Mouse (Mus musculus) CD4-positive, CD25-positive, alpha-beta regulatory T cell, adult 4 months (primary cell): ENCODE results near the gene Tbc1d25. TPM values are rescaled to one million over a fixed set of nuclear protein-coding genes. Genes with fewer than 3 reads are reported as not detected.

Experiments
- ATAC-seq: one replicate; pipeline ENCODE4 v1.8.0; 2017
- polyA plus RNA-seq, 2 experiments: library from polyadenylated mRNA; unstranded; fragments of 100-300 nt; shearing (Covaris generic); gene quantifications; one replicate each; pipeline ENCODE4 v1.2.1; 2017

Gene Tbc1d25
- polyA plus RNA-seq, 2 experiments from 2014 or later, result 3.2 to 4.2 TPM

DNA sequence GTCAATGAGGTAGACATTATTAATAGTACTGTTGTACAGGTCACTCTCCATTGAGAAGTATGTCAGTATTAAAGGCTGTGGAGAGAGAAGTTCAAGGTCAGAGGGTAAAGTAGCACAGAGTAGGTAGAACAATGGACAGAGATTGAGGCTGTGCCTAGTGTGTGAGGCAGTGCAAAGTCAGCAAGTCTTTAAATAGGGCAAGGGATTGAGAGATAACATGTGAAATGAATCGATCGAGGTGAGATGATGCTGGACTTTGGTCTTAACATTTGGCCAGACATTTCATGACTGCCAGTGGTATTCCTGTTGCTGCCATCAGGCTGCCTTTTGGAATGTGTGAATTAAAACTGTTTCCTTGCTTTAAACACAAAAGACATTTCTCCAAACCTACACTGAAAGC, 2.9 kb upstream of the Tbc1d25 start:
- no peak for ATAC-seq

DNA sequence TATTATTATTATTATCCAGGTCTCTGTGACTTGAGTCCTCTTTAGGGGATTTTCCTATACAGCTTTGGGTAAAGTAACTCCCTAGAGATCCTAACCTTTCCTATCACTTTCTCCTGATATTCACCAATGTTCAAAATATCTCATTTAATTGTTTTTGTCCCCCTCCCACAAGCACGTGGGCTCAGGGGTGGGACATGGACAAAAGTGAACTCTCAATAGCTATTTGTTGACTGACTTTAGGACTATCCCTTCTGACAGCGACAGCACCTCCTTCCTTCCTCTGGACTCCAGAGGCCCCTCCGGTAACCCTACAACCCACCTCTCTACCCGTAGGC, 845 bp downstream of the Tbc1d25 start:
- no peak for ATAC-seq

DNA sequence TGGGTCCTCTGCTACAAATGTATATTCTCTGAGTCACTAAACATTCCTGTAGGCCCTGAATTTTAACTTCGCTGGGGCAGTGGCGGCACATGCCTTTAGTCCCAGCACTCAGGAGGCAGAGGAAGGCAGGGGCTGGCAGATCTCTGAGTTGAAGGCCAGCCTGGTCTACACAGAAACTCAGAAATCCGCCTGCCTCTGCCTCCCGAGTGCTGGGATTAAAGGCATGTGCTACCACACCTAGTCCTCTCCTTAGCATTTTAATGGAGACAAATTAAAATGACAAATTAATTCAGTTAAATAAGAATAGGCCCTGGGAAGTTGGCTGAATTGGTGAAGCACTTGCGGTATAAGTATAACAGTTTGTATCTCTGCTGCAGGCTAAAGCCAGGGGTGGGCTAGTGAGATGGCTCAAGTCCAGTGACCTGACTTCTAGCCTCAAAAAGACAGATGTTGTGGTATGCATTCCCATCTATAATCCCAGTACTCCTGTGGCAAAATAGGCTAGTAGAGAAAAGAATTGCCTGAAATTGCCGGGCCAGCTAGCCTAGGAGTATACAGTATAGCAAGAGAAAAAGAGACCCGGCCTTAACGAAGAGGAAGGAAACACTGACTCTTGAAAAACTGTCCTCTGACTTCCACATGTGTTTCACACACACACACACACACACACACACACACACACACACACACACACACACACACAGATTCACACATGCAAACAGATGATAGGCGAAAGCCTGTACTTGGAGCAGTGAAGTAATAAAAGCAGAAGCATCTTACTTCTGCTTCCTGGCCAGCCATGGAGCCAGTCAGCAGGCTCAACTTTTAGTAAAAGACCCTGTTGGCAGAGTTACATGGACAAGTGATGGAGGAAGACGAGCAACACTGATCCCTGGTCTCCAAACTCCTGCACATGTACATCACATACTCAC, 8.0 kb downstream of the Tbc1d25 start:
- no peak for ATAC-seq

DNA sequence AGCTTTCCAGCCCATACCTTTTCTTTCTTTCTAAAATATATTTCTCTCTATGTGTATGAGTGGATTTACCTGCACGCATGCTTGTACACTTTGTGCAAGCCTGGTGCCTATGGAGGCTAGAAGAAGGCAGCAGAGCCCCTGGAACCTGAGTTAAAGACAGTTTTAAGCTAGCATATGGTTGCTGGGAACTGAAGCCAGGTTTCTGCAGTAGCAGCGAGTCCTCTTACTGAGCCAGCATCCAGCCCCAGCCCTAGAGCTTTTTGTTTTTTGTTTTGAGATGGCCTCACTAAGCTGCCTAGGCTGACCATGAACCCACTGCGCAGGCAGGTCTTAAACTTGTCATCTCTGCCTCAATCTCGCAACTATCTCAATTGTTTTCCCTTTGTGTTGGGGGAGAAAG, 11.5 kb downstream of the Tbc1d25 start:
- ATAC-seq, result no peak

DNA sequence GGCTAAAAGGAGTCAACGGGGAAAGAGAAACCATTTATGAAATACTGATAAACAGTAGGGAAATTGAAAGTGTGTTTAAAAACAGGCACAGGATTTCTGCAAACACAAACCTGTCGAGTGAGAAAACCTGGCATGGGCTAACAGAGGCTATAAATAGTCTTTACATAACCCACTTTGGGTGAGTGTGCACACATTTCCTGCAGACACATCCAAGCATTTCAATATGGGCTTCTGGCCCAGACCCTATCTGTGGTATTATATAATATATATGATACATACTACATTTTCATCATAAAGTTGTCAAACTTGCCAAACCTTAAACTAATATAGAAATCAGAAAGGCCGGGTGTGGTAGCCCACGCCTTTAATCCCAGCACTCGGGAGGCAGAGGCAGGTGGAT, 12.9 kb downstream of the Tbc1d25 start:
- ATAC-seq, result no peak

DNA sequence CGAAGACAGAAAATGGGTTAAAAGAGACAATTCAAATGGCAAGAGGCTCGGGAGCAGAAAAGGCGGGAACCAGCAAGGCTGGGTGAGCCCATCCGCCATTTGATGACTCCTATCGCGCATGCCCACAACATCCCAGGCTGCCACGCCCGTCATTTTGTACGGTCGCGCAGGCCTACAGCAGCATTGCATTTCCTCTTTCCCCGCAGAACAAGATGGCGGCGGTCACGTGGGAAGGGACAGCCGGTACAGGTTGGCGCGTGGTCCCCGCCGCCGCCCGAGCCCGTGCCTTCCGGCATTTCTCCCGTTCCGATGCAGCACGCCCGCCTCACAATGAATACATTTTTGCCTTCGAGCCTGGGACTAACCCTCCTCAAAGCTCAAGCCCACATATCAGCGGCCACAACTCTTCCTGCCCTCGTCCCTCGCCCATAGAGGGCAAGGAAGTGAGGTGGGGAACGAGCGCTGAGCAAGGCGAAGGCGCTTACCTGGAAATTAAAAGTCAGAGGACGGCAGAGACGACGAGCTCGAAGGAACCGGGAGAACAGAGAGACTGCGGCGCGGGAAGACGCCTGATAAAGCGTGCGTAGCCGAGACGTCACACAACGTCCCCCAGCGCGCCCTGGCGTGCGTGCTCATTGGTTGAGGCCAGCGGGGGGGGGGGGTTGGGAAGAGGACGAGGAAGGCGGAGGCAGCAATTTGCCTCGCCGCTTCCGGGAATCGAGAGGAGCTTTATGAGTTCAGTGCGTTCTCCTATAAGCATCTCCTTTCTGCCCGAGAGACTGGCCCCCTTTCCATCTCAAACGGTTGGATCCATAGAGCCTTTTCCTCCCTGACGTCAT, 30.6 kb downstream of the Tbc1d25 start, which contains the start of gene Rbm3:
Rbm3 (minus strand) TSS at position 728 of the 839 bp plus-strand sequence.
- peak; percentile 84 for ATAC-seq

DNA sequence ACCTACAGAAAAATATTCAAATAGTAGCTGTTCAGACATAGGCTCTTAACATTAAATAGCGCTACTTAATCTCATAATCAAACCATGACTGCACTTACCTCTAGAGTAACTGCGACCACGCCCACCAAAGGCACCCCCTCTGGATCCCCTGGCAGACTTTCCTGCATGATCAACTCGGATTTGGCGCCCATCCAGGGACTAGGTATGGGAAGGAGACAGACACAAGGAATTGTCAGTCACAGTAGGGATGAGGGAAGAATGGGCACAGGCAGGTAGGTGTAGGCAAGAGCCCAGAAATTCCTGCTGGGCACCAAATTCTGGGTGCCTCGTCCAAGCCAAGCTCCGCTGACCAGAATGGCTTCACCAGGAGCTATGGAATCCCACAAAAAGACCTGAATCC, 32.2 kb downstream of the Tbc1d25 start:
- no peak for ATAC-seq

DNA sequence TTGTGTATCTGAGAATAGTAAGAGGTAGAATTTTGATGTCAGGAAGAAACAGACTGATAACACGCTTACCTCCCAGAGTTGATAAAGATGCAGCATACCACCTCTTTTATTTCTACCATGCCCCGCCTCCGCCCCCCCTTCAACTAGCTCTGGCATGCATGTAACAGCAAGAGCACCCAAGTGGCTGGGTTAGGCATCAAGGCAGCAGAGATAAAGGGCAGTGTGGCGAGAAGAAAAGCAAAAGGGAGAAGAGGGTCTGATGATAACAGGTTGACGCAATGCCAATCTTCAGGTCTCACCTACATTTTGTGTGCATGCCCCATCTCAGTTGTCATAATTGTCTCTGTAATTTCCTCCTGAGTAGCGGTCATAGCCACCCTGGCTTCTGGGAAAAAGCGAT, 33.0 kb downstream of the Tbc1d25 start:
- ATAC-seq, result no peak

DNA sequence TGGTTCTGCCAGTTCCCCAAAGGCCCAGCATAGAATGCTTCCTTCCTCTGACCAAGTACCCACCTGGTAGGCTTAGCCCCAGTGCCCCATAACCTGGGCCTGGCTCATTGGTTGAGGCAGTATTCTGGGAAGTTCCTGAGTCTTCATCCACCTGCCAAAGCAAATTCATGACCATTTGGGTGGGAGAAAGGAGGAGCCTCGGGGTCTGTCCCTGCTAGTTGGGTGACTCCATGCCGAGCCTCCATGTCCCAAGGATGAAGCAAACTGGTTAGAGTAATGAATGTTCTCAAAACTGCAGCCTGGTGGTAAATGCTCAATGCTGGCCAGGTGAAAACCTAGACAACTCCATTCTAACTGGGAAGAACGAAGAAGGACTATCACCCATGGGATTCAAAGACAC, 34.9 kb downstream of the Tbc1d25 start:
- ATAC-seq, result no peak

DNA sequence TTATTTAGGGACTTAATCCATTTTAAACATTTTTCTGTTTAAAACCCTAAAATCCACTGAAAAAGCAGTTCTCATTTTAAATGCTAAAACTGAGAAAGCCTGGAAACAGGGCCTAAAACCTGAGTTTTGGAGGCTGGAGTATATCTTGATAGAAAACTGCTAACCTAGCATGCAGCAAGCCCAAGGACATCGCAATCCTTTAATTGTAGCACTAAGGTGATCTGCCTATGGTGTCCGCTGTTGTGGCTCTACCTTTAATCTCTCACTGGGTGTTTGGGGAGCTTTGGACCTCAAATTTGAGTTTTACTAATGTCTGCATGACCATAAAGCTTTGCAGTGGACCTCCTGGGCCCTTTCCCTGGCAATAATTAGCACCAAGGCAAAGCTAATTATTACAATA, 35.5 kb downstream of the Tbc1d25 start:
- ATAC-seq, result no peak

DNA sequence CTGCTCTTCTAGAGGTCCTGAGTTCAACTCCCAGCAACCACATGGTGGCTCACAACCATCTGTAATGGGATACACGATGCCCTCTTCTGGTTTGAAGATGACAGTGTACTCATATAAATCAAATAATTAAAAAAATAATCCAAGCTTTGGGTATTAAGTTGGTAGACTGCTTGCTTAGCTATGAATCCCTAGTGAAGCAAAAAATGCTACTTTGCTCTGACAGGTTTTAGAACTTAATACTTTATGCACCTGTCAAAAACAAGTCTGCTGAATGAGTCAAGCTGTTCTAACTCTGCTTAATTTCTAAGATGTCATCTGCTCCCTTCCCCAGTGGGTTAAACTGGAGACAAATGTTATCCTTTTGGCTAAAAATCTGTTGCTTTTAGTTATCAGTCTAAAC, 36.5 kb downstream of the Tbc1d25 start:
- ATAC-seq, result no peak

DNA sequence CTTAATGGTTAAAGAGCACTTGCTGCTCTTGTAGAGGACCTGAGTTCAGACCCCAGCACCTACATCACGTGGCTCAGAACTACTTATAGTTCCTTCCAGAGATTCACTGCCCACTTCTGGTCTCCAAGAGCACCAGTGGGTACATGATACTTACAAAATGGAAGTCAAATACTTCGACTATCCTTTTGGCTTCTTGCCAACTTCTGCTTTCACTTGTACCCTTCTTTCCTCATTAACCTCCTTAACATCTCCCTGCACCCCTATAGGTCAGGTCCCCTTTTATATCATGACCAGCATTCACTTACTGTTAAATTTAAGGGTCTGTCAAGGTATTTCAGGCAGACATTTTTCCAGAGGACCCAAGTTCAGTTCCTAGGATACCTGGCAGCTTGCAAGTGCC, 40.1 kb downstream of the Tbc1d25 start:
- ATAC-seq, result no peak

DNA sequence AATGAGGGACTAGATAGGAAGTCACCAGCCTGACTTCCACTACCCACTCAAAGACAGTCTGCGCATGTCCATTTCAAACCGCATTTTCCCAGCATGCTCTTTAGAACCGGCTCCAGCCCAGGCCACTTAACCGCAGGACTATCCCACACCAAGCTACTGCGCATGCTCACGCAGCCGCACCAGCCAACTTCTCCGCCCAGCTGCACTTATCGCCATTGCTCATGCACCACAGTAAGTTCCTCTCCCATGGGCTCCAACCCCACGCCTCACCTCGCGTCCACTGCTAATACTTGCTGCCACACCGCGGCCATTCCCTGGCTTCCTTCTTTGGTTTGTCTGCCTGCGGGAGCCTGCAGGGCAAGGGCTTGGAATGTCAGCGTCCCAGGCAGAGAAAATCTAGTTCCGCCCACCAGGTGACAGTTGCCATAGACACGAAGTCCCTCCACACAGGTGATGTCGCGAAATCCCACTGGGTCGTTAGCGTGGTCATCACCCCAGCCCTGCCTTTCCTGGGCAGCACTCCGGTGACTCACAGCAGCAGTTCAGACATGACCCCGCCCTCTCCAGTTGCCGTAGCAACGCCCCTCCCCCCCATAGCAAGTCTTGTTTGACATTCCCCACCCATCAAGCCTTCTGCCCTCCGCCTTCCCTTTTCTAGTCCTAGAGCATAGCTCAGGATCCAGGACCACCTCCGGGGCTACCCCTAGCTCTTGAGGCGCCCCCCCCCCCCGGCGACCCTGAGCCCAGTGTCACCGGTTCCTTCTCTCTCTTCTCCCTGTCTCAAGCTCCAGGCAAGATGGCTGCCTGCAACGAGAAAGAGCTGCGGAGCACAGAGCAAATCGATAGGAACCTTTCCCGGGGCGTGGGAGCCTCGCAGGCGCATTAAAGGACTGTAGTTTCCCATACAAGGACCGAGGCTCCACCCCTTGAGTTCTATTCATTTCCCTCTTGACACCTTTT, 43.7 kb downstream of the Tbc1d25 start, which contains the start of gene Wdr13:
Wdr13 (minus strand) TSS at position 876 of the 960 bp plus-strand sequence.
- peak; percentile 82 for ATAC-seq

DNA sequence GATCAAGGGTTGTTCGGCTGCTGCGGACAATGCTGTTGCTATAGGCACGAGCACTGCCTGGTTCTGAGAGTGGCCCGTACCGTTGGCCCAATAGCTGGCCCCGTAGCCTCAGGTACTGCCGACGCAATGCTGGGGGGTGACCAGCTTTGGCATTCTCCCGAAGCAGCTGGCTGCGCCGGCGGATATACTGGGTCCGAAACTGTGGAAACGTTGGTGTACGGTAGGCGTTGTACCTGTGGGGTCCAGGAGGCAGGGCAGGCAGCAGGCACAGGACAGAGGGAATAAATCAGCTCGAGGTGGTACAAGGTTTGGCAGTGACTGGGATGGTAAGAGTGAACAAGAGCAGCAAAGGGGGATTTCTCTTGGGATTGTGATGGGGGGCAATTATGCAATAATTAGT, 44.6 kb downstream of the Tbc1d25 start:
- ATAC-seq, result no peak

DNA sequence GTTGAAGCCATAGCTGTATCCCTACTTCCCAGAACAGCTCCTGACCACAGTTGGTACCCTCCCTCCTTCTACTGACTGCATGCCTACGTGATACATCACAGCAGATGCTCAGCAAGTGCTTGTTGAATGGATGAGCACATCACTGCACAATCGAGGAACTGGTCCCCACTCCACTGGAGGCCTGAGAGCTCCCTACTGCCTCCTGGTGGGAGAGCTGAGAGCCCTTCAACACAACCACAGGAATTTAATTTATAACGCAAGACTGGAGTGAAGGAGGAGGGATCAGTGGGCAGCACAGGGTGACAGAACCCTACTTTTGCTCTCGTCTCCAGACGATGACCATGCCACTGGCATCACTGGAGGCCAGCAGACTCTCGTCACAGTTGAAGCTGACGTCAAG, 50.7 kb downstream of the Tbc1d25 start:
- ATAC-seq, result no peak

DNA sequence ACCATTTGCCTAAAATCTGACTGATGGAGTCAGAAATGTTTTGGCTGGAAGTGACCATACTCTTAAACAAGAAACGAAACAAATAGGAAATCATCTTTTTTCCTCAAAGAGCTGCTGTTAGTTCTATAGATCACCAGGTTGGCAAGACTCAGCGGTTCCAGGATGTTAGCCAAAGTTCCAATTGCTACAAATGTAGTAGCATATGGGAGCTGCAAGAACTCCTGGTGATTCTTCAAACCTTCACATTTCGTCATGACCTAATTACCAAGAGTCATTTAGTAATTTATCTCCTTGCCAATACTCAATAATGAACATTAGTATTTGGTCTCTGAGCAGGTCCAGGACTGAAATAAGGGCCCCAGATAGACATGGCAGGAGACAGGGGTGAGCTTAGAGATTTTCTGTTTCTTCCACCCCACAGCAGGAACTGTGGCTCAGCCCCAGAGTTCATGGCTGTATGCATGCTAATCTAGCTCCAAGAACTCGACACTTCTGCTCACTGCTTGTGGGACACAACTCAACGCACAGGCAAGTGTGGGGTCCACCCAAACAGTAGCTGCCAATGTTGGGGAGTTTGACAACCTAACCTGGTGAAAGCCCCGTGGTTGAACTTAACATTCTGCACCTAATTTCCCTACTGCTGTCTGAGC, 52.0 kb downstream of the Tbc1d25 start:
- ATAC-seq, result no peak

DNA sequence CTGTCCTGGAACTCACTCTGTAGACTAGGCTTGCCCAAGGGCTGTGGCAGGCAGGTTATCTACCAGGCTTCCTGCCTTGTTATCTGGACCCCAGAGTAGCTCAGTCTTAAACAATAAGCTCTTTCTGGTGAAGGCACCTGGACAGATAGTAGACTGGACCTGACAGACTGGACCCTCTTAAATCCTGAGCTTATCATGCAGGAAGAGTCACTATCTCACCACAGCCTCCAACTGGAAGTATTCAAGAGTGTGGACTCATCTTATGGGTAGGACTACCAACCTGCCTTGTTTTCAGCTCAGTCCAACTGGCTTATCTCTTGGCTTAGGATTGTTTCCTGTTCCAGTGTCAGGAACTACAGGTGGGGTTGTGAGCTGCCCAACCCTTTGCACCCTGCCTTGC, 58.7 kb downstream of the Tbc1d25 start:
- ATAC-seq, result no peak

DNA sequence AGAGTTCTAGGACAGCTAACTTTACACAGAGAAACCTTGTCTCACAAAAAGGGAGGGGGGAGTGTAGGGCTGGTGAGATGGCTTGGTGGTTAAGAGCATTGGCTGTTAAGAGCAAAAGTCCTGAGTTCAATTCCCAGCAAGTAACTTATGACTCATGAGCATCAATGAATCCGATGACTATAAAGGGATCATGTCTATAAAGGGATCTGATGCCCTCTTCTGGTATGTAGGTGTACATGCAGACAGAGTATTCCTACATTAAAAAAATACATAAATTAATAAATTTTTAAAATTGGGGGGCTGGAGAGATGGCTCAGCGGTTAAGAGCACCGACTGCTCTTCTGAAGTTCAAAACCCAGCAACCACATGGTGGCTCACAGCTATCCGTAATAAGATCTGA, 60.7 kb downstream of the Tbc1d25 start:
- peak; percentile 65 for ATAC-seq

DNA sequence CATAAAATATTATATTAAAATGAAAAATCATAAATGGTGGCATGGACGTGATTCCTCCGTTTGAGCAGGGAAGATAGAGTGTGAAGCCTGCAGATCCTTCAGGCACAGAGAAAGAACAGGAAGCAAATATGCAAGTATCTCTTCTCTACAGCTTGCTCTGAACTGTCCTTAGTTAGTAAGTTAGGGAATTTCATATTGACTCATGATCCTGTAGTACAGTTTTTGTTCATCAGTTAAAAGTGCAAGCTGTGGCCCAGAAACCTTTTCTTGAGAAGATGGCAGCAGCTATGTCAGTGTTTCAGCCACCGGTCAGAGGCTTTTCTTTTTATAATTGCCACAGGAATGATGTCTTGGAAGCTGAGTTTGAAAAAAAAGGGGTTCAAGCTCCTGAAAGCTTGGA, 71.0 kb downstream of the Tbc1d25 start:
- no peak for ATAC-seq
